Mouse (Mus musculus): ENCODE data around the gene Il6ra.

The Il6ra gene

GRCm38 (mm10) chr3:89912543-89913391, at the start of gene Il6ra:
TSS of gene Il6ra (minus strand) at chr3:89913196.
- in situ Hi-C loops (cut with MboI; ENCODE audit: low pct_unique_long_range_greater_than_20kb in 1 of 2, low sequenced_read_pairs in 2 of 2, unreplicated experiment in 1 of 2) = no loop called here

GRCm38 (mm10) chr3:89962059-89962750, 49.2 kb upstream of the Il6ra start:
- in situ Hi-C loops (cut with MboI; ENCODE audit: low pct_unique_long_range_greater_than_20kb in 1 of 2, low sequenced_read_pairs in 2 of 2, unreplicated experiment in 1 of 2) = no loop called here

GRCm38 (mm10) chr3:89961436-89961835, 48.4 kb upstream of the Il6ra start:
- in situ Hi-C loops (cut with MboI; ENCODE audit: low pct_unique_long_range_greater_than_20kb in 1 of 2, low sequenced_read_pairs in 2 of 2, unreplicated experiment in 1 of 2) = no loop called here

- in situ Hi-C loops (cut with MboI; ENCODE audit: low pct_unique_long_range_greater_than_20kb in 1 of 2, low sequenced_read_pairs in 2 of 2, unreplicated experiment in 1 of 2) = no loop called here
Measured at GRCm38 (mm10) chr3:89960469-89960868, 47.5 kb upstream of the Il6ra start.

- in situ Hi-C loops (cut with MboI; ENCODE audit: low pct_unique_long_range_greater_than_20kb in 1 of 2, low sequenced_read_pairs in 2 of 2, unreplicated experiment in 1 of 2) = no loop called here
Measured at GRCm38 (mm10) chr3:89959435-89959834, 46.4 kb upstream of the Il6ra start.

GRCm38 (mm10) chr3:89957880-89958279, 44.9 kb upstream of the Il6ra start:
- in situ Hi-C loops (cut with MboI; ENCODE audit: low pct_unique_long_range_greater_than_20kb in 1 of 2, low sequenced_read_pairs in 2 of 2, unreplicated experiment in 1 of 2) = no loop called here

GRCm38 (mm10) chr3:89956177-89956971, 43.4 kb upstream of the Il6ra start:
- in situ Hi-C loops (cut with MboI; ENCODE audit: low pct_unique_long_range_greater_than_20kb in 1 of 2, low sequenced_read_pairs in 2 of 2, unreplicated experiment in 1 of 2) = no loop called here

- in situ Hi-C loops (cut with MboI; ENCODE audit: low pct_unique_long_range_greater_than_20kb in 1 of 2, low sequenced_read_pairs in 2 of 2, unreplicated experiment in 1 of 2) = no loop called here
Measured at GRCm38 (mm10) chr3:89953420-89953819, 40.4 kb upstream of the Il6ra start.

GRCm38 (mm10) chr3:89948655-89949054, 35.7 kb upstream of the Il6ra start:
- in situ Hi-C loops (cut with MboI; ENCODE audit: low pct_unique_long_range_greater_than_20kb in 1 of 2, low sequenced_read_pairs in 2 of 2, unreplicated experiment in 1 of 2) = no loop called here

- in situ Hi-C loops (cut with MboI; ENCODE audit: low pct_unique_long_range_greater_than_20kb in 1 of 2, low sequenced_read_pairs in 2 of 2, unreplicated experiment in 1 of 2) = no loop called here
Measured at GRCm38 (mm10) chr3:89948021-89948420, 35.0 kb upstream of the Il6ra start.

- in situ Hi-C loops (cut with MboI; ENCODE audit: low pct_unique_long_range_greater_than_20kb in 1 of 2, low sequenced_read_pairs in 2 of 2, unreplicated experiment in 1 of 2) = no loop called here
Measured at GRCm38 (mm10) chr3:89945026-89945425, 32.0 kb upstream of the Il6ra start.

GRCm38 (mm10) chr3:89942894-89943293, 29.9 kb upstream of the Il6ra start:
- in situ Hi-C loops (cut with MboI; ENCODE audit: low pct_unique_long_range_greater_than_20kb in 1 of 2, low sequenced_read_pairs in 2 of 2, unreplicated experiment in 1 of 2) = no loop called here

- in situ Hi-C loops (cut with MboI; ENCODE audit: low pct_unique_long_range_greater_than_20kb in 1 of 2, low sequenced_read_pairs in 2 of 2, unreplicated experiment in 1 of 2) = no loop called here
Measured at GRCm38 (mm10) chr3:89936495-89936894, 23.5 kb upstream of the Il6ra start.

GRCm38 (mm10) chr3:89932925-89933324, 19.9 kb upstream of the Il6ra start:
- in situ Hi-C loops (cut with MboI; ENCODE audit: low pct_unique_long_range_greater_than_20kb in 1 of 2, low sequenced_read_pairs in 2 of 2, unreplicated experiment in 1 of 2) = no loop called here

GRCm38 (mm10) chr3:89928956-89929355, 16.0 kb upstream of the Il6ra start:
- in situ Hi-C loops (cut with MboI; ENCODE audit: low pct_unique_long_range_greater_than_20kb in 1 of 2, low sequenced_read_pairs in 2 of 2, unreplicated experiment in 1 of 2) = no loop called here

GRCm38 (mm10) chr3:89926440-89926839, 13.4 kb upstream of the Il6ra start:
- in situ Hi-C loops (cut with MboI; ENCODE audit: low pct_unique_long_range_greater_than_20kb in 1 of 2, low sequenced_read_pairs in 2 of 2, unreplicated experiment in 1 of 2) = no loop called here

GRCm38 (mm10) chr3:89920711-89921110, 7.7 kb upstream of the Il6ra start:
- in situ Hi-C loops (cut with MboI; ENCODE audit: low pct_unique_long_range_greater_than_20kb in 1 of 2, low sequenced_read_pairs in 2 of 2, unreplicated experiment in 1 of 2) = no loop called here

- in situ Hi-C loops (cut with MboI; ENCODE audit: low pct_unique_long_range_greater_than_20kb in 1 of 2, low sequenced_read_pairs in 2 of 2, unreplicated experiment in 1 of 2) = no loop called here
Measured at GRCm38 (mm10) chr3:89917408-89917807, 4.4 kb upstream of the Il6ra start.

- in situ Hi-C loops (cut with MboI; ENCODE audit: low pct_unique_long_range_greater_than_20kb in 1 of 2, low sequenced_read_pairs in 2 of 2, unreplicated experiment in 1 of 2) = no loop called here
Measured at GRCm38 (mm10) chr3:89916622-89917021, 3.6 kb upstream of the Il6ra start.

Measured in mouse embryonic stem cell (cell line).